ENCODE assay signal across 10 mouse cellular contexts in genomic region chr4:32336642-32337041, GRCm38 (mm10).
DNase-seq lines count a peak whose midpoint lies in the region; ATAC-seq lines count a peak whose summit lies in the region.
"Had no signal": no experiment of that assay in that cellular context is flagged by ENCODE, and none has a peak within 500 bp of the region (broad histone marks: within the 10 kb centered on the region; RNA-seq: fewer than 3 reads in every experiment).

No protein-coding gene starts in this region.

- no peak overlapping the region for H3K4me2 ChIP-seq in intestine, embryonic 16.5 days (ENCODE audit: low read depth, low read length)
- no peak overlapping the region for H3K4me2 ChIP-seq in intestine, embryonic 15.5 days (replicated peaks)
- H3K4me2 ChIP-seq: limb, embryonic 15.5 days had no signal

- H3K9me3 ChIP-seq in intestine, embryonic 16.5 days (ENCODE audit: control insufficient read depth, low read length), result no peaks in the 10 kb centered on the region
- H3K9me3 ChIP-seq in intestine, embryonic 15.5 days, result no peaks in the 10 kb centered on the region
- no peaks in the 10 kb centered on the region for H3K9me3 ChIP-seq in heart, embryonic 10.5 days
- no peaks in the 10 kb centered on the region for H3K9me3 ChIP-seq in limb, embryonic 10.5 days (replicated peaks)
- no peaks in the 10 kb centered on the region for H3K9me3 ChIP-seq in forebrain, embryonic 10.5 days
- H3K9me3 ChIP-seq: limb, embryonic 15.5 days had no signal

- no peak overlapping the region for H3K9ac ChIP-seq in intestine, embryonic 16.5 days (ENCODE audit: low read depth, low read length)
- H3K9ac ChIP-seq in intestine, embryonic 15.5 days, result no peak overlapping the region
- H3K9ac ChIP-seq: forebrain, postnatal 0 days; limb, embryonic 15.5 days had no signal

- peak; percentile 55 for DNase-seq in CD4-positive, CD25-positive, alpha-beta regulatory T cell, adult 2 months (ENCODE audit: low read depth, low spot score)
- no peak for DNase-seq in heart, embryonic 10.5 days (ENCODE audit: low spot score)
- DNase-seq in limb, embryonic 10.5 days (ENCODE audit: low spot score), result peak; percentile 32
- DNase-seq in forebrain, embryonic 10.5 days (ENCODE audit: extremely low spot score, low spot score), result no peak
- no peak for DNase-seq in urinary bladder, postnatal 36 days (ENCODE audit: low spot score in 2 of 2)
- no peak for DNase-seq in cerebellum, postnatal 4 days (ENCODE audit: low spot score in 2 of 2)
- DNase-seq: forebrain, postnatal 0 days had no signal

- peak; percentile 59; the same call in 1 of the 2 replicates for ATAC-seq in intestine, embryonic 16.5 days
- no peak for ATAC-seq in intestine, embryonic 15.5 days
- ATAC-seq: forebrain, postnatal 0 days had no signal

- no peak overlapping the region for H3K4me3 ChIP-seq in intestine, embryonic 16.5 days (ENCODE audit: low read length)
- no peak overlapping the region for H3K4me3 ChIP-seq in intestine, embryonic 15.5 days (replicated peaks)
- 0 out of 2 replicates have a peak overlapping the region, but pooled peaks have one; percentile 1 for H3K4me3 ChIP-seq in heart, embryonic 10.5 days
- H3K4me3 ChIP-seq in limb, embryonic 10.5 days, result no peak overlapping the region
- H3K4me3 ChIP-seq in forebrain, embryonic 10.5 days, result no peak overlapping the region
- H3K4me3 ChIP-seq: limb, embryonic 15.5 days had no signal

- 41% methylated on average over 4 of the region's 4 CpGs for WGBS in intestine, embryonic 16.5 days
- WGBS in intestine, embryonic 15.5 days, result 41% methylated on average over 4 of the region's 4 CpGs
- WGBS in heart, embryonic 10.5 days, result 23% methylated on average over 4 of the region's 4 CpGs
- 72% methylated on average over 4 of the region's 4 CpGs for WGBS in limb, embryonic 10.5 days
- 83% methylated on average over 4 of the region's 4 CpGs for WGBS in forebrain, embryonic 10.5 days

- no peaks in the 10 kb centered on the region for H3K27me3 ChIP-seq in intestine, embryonic 16.5 days (replicated peaks; ENCODE audit: control insufficient read depth, insufficient read depth, low read length)
- no peaks in the 10 kb centered on the region for H3K27me3 ChIP-seq in intestine, embryonic 15.5 days (replicated peaks)
- H3K27me3 ChIP-seq in heart, embryonic 10.5 days (ENCODE audit: insufficient read depth, poor library complexity, severe bottlenecking), result no peaks in the 10 kb centered on the region
- no peaks in the 10 kb centered on the region for H3K27me3 ChIP-seq in limb, embryonic 10.5 days (ENCODE audit: low read depth, poor library complexity, severe bottlenecking)
- H3K27me3 ChIP-seq in forebrain, embryonic 10.5 days (ENCODE audit: poor library complexity, severe bottlenecking), result peaks cover 7% of the 10 kb centered on the region; the same call in 1 of the 2 replicates
- H3K27me3 ChIP-seq: limb, embryonic 15.5 days had no signal

- H3K27ac ChIP-seq in intestine, embryonic 16.5 days (ENCODE audit: low read length), result 0 out of 2 replicates have a peak overlapping the region, but pooled peaks have one; percentile 33
- H3K27ac ChIP-seq in intestine, embryonic 15.5 days, result no peak overlapping the region
- H3K27ac ChIP-seq in heart, embryonic 10.5 days, result peak overlapping the region; percentile 82
- no peak overlapping the region for H3K27ac ChIP-seq in limb, embryonic 10.5 days
- no peak overlapping the region for H3K27ac ChIP-seq in forebrain, embryonic 10.5 days
- H3K27ac ChIP-seq: limb, embryonic 15.5 days had no signal

- H3K36me3 ChIP-seq in intestine, embryonic 16.5 days (ENCODE audit: control insufficient read depth, insufficient read depth, low read length), result no peaks in the 10 kb centered on the region
- no peaks in the 10 kb centered on the region for H3K36me3 ChIP-seq in intestine, embryonic 15.5 days
- H3K36me3 ChIP-seq in heart, embryonic 10.5 days, result no peaks in the 10 kb centered on the region
- H3K36me3 ChIP-seq in limb, embryonic 10.5 days, result peaks cover 36% of the 10 kb centered on the region
- 0 out of 2 replicates have a peak, but pooled peaks cover 3% of the 10 kb centered on the region for H3K36me3 ChIP-seq in forebrain, embryonic 10.5 days (replicated peaks)
- H3K36me3 ChIP-seq: limb, embryonic 15.5 days had no signal

- H3K4me1 ChIP-seq in intestine, embryonic 16.5 days (ENCODE audit: control insufficient read depth, insufficient read depth, low read length), result peaks cover 23% of the 10 kb centered on the region
- H3K4me1 ChIP-seq in intestine, embryonic 15.5 days (replicated peaks), result peaks cover 9% of the 10 kb centered on the region
- H3K4me1 ChIP-seq in heart, embryonic 10.5 days, result peaks cover 53% of the 10 kb centered on the region
- H3K4me1 ChIP-seq in limb, embryonic 10.5 days, result peaks cover 34% of the 10 kb centered on the region
- peaks cover 29% of the 10 kb centered on the region for H3K4me1 ChIP-seq in forebrain, embryonic 10.5 days

Comparison
In these comparisons a context has a peak if more than half of its experiments do, and no peak if none do; other contexts are left out.
1. H3K27ac ChIP-seq: peak in intestine, embryonic 16.5 days (single experiment) and heart, embryonic 10.5 days (single experiment); none in intestine, embryonic 15.5 days (single experiment), limb, embryonic 10.5 days (single experiment) and forebrain, embryonic 10.5 days (single experiment).
2. DNase-seq: peak in CD4-positive, CD25-positive, alpha-beta regulatory T cell, adult 2 months (single experiment) and limb, embryonic 10.5 days (single experiment); none in heart, embryonic 10.5 days (single experiment), forebrain, embryonic 10.5 days (single experiment), urinary bladder, postnatal 36 days (0 of 2) and cerebellum, postnatal 4 days (0 of 2).